Mouse (Mus musculus) left cerebral cortex, postnatal 25 days (tissue): ENCODE measurements around the gene Osbpl6. TPM values are rescaled to one million over a fixed set of nuclear protein-coding genes. Genes with fewer than 3 reads are reported as not detected.

Source experiments
- DNase-seq, 2 experiments: peaks; one replicate each; pipeline ENCODE4 v3.0.0; 2022; ENCODE audit warnings: low spot score in 2 of 2, mixed read lengths in 1 of 2
- intact Hi-C: fragments of 180-260 bp; cut with DNase I; formaldehyde crosslinking; loops from one replicate; pipeline ENCODE4 v1.15.1; 2025
- total RNA-seq, 2 experiments: library from RNA; stranded (reverse); gene quantifications; 2 replicates each; pipeline ENCODE4 v1.2.3; 2021

Gene Osbpl6
- total RNA-seq = 10 to 100 TPM; 49.0 to 54.3 TPM

DNA sequence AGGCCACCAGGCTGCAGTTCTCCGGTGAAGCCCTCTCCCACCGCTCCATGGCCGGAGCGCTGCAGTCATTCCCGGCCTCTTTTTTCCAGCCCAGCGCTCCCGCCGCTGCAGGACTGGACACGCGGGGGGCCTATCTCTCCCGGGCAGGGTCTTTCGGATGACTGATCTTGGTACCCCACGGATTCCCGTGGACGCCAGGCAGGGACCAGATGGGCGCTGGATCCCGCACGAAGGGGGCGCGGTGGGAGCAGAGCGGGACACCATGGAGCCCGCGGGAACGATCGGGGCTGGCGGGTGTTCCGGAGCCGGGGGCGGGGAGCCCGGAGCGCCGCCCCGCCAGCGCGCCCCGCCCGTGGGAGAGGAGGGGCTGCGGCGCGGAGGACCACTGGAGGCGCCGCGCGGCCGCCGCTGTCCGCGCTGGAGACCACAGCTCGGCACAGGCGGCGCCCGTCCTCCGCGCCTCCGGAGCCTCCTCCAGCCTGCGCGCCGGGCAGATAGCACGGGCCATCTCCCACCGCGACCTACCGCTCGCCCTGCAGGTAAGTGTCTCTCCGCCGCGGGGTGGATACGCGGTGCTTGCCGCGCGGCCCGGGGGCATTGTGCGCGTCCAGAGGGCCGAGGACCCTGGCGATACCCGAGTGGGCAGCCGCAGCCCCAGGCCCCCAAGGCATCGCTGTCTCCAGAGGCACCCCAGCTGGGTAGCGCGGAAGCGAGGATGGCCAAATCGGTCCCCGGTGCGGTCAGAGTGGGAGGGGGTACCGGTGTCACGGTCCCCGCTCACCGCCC, at the start of gene Osbpl6:
Osbpl6 (plus strand) TSS at position 358 of the 786 bp plus-strand sequence.
- DNase-seq = peak; percentile 77 to 82

DNA sequence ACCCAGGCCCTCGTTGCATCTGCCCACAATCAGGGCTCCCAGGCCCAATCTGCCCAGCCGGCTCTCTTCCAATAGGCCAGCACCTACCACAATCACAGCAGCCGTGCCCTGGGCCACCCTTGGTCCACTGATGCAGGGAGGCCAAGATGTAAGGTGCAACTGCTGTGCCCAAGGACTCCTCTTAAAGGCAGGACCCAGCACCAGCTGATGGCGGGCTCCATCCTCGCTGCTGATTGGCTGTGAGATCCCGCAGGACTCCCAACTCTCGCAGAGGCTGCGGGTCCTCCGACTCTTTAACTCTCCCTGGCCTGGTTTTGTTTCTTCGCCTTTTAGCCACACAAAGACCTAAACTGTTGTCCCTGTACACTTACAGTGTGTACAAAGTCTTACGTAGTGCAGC, 46.1 kb upstream of the Osbpl6 start, which contains the start of gene Cyct:
Cyct (minus strand) TSS at position 225 of the 400 bp plus-strand sequence.
- intact Hi-C loops = loop anchor here (2.0 to 5.0 kb wide), 2 partner anchors 105 to 243 kb away; no protein-coding TSS in a partner anchor
- DNase-seq = no peak

More for the DNA sequence above, at the start of gene Osbpl6:
- intact Hi-C loops = loop anchor here (2.0 kb wide), 2 partner anchors 64 to 132 kb away; no protein-coding TSS in a partner anchor

DNA sequence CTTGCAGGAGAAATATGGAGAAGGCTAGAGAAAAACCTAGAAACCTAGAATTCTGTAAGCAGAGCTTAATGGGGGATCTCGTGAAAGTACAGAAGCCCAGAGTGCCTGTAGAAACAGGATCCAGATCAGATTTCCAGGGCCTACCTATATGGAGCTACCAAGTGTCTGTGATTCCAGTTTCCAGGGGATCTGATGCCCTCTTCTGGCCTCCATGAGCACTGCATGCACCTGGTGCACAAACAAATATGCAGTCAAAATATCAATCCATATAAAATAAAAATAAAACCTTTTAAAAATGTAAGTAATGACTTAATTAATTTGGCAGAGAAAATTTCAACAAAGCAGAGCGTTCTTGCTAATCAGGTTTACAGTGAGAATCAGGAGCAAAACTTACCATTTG, 44.2 kb upstream of the Osbpl6 start:
- intact Hi-C loops = loop anchor here (5.0 kb wide), 1 partner anchor 245 kb away; no protein-coding TSS in a partner anchor
- peak in 1 of 2 experiments; percentile 16 for DNase-seq

DNA sequence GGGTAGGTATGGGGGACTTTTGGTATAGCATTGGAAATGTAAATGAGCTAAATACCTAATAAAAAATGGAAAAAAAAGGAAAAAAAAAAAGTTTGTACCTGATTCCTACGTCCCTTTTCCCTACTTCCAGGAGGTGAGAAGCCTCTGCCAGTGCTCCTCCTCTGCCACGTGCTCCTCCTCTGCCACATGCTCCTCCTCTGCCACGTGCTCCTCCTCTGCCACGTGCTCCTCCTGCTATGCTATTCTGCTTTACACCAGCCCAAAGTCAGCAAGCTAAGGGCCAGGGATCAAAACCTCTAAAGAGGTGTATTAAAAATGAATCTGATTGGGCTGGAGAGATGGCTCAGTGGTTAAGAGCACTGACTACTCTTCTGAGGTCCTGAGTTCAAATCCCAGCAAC, 40.5 kb upstream of the Osbpl6 start:
- DNase-seq = no peak

DNA sequence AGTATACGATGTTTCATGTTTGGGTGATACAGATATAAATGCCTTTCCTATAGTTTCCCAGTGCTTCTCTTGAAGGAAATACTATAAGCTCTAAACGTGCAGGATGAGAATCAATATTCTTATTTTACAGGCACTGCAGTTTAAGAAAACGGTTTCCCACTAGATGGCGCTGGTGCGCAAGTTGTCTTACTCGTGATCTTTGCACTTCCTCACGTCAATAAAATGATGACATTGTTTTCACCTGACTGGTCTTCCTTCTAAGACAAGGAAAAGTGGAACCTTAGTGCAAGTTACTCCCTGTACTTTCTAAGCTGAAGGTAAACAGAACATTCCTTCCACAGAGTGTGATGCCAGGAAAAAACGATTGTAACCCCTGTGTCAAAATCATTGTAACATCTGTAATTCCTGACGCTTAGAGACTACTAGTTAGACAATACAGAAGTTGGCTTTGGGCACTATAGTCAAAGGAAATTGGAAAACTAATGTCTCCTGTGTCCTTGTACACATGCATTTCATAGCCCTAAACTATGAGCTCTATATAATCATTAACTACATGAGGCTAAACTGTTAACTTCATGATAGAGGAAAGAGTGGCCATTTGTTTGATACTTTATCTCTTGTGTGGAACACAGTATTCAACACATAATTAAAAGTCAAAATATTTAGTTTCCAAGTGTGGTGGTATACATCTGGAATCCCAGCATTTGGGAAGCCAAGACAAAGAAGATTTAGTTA, 39.0 kb upstream of the Osbpl6 start:
- intact Hi-C loops = loop anchor here (1.0 kb wide), 1 partner anchor 251 kb away; no protein-coding TSS in a partner anchor

More for the DNA sequence above, 40.5 kb upstream of the Osbpl6 start:
- intact Hi-C loops = no loop called here

DNA sequence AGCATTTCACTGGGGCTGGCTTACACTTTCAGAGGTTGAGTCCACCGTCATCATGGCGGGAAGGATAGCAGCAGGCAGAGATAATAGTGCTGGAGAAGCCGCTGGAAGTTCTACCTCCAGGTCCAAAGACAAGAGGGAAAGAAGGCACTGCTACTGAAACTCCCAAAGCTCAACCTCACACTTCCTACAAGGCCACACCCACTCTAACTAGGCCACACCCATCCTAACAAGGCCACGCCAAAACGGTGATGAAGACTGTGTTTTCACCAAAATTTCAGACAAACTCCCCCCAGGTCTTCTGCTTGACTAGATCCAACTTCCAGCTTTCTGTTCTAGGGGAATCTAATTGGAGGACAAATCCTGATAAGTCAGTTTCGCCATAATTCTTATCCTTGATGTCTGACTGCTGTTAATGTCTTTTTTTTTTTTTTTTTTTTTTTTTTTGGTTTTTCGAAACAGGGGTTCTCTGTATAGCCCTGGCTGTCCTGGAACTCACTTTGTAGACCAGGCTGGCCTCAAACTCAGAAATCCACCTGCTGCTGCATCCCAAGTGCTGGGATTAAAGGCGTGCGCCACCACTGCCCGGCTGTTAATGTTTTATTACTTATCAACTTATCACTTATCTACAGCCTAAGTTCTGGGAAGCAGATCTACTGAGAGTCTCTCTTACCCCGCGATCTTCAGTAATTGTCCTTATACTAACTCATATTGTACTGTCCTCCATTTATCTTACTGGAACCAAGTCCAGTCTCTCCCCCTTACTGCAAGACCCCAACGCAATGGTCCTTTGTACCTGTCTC, 37.2 kb upstream of the Osbpl6 start:
- intact Hi-C loops = no loop called here
- DNase-seq = no peak

More for the DNA sequence above, 39.0 kb upstream of the Osbpl6 start:
- peak; percentile 75 to 80 for DNase-seq

DNA sequence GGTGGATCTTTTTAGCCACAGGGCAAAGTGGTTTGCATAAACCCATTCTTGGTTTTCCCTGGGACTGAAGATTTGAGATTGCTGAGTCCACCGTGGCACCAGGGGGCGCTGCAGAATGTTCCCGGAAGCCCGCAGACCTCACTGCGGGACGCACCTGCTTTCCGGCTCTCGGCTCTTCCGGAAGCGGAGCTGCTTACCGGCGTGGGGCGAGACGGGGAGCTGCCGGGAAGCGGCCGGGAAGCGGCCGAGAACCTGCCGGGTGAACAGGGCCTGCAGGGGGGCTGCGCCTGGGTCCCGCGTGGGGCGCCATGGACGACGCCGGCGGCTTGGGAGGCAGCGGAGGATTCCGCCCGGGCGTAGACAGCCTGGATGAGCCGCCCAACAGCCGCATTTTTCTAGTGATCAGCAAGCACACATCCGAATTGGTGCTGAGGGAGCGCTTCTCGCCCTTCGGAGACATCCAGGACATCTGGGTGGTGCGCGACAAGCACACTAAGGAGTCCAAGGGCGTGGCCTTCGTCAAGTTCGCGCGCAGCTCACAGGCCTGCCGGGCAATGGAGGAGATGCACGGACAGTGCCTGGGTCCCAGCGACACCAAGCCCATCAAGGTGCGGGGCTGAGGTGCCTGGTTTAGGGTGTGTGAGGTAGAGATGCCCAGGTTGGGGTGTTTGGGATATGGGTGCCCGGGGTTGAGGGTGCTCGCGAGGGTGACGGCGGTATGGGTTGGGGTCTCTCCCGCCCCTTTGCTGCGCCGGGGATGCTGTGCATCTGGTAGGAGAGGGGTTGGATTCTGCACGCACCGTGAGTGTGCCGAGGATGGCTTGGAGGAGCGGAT, 36.3 kb upstream of the Osbpl6 start, which contains the start of gene Rbm45:
Rbm45 (plus strand) TSS at position 164 of the 835 bp plus-strand sequence.
- DNase-seq = peak; percentile 87 to 90
- intact Hi-C loops = loop anchor here (1.0 to 10.0 kb wide), 2 partner anchors 37 to 215 kb away; no protein-coding TSS in a partner anchor

DNA sequence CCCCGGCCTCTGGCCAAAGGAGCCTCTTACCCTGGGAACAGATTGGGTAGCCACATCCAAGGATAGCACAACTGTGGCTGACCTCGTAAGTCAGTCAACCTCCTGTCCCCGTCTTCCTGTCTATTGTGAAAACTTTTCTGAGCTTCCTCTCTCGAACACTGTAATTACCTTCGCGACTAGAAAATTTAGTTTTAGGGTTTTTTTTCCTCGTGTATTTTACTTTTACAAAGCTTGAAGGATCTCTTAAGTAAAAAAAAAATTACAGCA, 35.7 kb upstream of the Osbpl6 start:
- intact Hi-C loops = loop anchor here (1.0 to 10.0 kb wide), 2 partner anchors 37 to 214 kb away; no protein-coding TSS in a partner anchor
- DNase-seq = no peak

DNA sequence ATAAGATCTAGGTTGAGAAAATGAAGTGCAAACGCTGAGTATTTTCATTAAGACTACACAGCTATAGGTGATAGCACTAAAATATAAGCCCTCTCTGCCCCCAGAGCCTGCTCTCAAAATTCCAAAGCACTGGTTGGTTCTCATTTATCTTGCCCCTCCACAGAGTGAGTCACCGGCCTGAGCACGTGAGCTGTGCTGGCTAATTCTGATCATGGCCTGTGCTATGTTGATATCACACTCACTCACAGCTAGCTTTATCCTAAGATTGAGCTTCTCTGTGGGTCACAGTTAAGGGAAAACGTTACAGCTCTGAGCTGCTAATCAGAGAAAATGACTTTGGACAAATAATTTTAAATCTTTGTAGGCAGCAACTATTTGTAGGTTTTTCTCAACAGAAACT, 34.1 kb upstream of the Osbpl6 start:
- intact Hi-C loops = loop anchor here (10.0 kb wide), 1 partner anchor 213 kb away; no protein-coding TSS in a partner anchor
- DNase-seq = no peak

DNA sequence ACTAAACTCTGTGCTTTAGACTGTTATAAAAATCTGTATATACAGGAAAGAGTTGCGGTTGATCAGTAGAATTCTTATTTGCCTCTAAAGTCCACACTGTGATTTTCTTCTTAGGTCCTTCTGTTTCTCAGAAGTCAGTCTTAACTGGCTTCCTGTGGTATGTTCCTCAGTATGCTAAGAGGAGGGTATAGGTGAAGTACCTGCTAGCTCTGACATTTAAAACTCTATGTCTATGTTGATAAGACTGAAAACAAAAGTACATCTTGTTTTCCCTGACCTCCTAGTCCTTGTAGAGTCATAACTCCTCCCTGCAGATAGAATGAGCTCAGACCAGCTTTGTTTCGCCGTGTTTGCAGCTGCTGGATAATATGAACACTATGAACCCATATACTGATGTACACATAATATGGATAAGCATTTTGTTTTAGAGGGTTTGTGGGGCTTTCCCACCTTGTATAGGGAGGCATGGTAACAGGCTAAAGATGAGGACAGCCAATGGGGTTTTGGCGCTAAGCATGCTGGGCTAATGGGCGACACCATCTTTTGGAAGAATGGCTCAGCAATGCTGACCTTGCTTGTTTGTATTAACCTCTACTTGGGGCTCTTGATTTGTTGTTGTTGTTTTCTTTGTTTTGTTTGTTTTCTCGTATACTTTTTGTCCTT, 31.6 kb upstream of the Osbpl6 start:
- intact Hi-C loops = loop anchor here (10.0 kb wide), 1 partner anchor 210 kb away; no protein-coding TSS in a partner anchor
- DNase-seq = no peak

DNA sequence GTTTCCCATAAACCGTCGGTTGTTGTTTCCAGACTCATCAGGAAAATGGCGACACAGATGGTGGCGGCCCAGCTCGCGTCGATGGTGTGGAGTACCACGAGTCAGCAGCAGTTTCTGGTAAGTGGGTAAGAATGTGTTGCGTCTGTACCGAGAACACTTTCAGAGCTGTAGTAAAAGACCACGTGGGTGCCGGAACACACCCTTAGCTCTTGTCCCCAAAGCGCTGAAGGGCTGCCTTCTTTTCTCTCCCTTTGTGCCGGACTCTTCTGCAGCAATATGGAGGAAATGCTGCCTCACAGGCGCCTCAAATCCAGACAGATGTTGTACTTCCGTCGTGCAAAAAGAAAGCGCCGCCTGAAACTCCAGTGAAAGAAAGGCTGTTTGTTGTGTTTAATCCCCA, 27.7 kb upstream of the Osbpl6 start:
- DNase-seq = no peak
- intact Hi-C loops = loop anchor here (10.0 kb wide), 1 partner anchor 206 kb away; no protein-coding TSS in a partner anchor

DNA sequence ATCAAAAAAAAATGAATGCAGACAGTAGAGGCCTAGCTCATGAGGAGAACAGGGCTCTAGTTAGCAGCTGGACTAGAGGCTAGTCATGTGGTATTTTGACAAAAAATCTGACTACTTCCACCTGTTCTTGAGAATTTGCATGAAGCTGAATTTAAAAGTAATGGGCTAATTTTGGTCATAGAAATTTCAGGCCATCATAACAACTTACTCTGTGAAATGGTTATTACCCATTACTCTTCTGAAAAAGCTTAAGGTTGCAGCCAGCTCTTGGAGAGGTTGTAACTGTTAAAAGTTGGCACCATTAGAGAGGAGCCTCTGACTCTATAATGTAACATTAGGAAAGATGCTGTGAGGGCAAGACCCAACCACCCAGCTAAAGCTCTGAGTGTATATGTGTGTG, 19.8 kb upstream of the Osbpl6 start:
- no peak for DNase-seq
- intact Hi-C loops = no loop called here

DNA sequence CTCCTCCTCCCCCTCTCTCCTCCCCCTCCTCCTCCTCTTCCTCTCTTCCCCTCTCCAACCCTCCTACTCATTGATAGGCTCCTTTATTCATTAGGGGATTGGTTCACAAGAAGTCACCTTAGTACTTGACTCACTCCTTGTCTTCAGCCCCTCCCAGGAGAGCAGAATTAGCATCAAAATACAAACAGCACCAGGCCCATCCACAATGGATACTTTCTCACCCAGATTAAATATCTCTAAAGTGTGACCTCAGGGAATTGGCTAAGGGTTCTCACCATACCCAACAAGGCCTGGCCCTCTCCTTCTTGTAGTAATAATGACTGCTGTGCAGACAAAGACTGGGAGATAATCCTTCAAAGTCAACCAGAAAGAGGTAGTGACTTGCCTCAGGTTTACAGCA, 6.1 kb upstream of the Osbpl6 start:
- intact Hi-C loops = no loop called here
- DNase-seq = no peak

DNA sequence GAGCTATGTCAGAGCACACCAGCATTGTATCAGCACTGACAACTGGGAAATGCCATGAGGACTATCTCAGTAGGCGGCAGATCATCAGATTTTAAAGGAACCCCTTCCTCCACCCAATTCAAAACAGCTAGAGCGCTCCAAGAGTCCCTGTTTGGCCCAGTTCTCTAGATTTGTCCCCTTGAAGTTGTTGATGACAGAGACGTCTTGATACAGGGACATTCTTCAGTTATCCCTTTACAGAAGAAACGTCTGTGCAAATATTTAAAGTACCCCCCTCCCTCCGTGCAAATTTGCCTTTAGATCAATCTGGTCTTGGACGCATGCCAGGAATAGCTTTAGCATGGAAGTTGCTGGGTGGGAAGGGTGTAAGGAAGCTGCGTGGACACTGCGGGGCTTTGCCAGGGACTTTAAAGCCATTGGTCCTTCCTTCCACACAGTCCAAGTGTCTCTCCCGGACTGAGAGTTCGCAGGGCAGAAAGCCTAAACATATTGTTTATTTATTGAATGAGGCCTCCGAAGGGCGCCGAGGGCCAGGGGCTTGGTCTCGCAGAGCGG, 635 bp upstream of the Osbpl6 start:
- peak in 1 of 2 experiments; percentile 19 for DNase-seq
- intact Hi-C loops = loop anchor here (2.0 kb wide), 2 partner anchors 65 to 133 kb away; no protein-coding TSS in a partner anchor

DNA sequence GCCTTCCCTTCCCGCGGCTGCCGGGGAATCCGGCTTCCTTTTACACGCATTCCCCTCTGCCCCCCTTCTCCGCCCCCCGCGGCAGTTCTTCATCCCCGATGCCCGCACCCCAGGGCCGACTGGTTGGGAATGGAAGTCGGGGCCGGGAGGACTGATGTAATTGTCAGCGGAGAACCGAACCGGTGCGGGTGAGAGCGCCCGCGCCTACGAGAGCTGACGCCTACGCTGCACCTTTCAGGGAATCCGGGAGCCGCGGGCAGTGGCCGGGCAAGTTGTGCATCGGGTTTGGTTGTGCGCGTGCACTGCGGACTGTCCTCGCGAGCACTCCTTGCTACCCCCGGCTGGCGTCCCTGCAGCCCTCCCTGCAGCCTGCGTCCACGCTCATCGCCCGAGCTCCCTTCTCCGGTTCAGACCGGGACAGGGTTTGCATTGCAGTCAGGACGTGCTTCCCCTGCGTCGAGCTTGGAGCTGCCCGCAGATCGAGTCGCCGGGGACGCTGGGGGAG, 681 bp downstream of the Osbpl6 start:
- intact Hi-C loops = loop anchor here (1.0 to 2.0 kb wide), 3 partner anchors 37 to 132 kb away; no protein-coding TSS in a partner anchor
- peak; percentile 73 to 79 for DNase-seq

DNA sequence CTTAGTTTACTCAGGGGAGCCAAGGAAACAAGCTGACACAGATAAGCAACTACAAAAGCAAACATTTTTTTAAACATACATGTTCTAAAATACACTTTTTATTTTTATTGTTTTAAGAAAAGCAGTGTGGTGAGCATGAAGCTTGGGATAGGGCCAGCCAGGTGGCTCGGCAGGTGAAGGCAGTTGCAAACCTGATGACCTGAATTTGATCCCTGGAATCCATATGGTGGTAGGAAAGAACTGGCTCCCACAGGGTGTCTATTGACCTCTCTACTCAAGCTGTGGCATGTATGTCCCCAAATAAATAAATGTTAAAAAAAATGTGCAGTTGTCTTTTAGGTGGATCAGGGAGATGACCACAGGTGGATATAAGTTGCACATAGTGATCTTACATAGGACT, 3.2 kb downstream of the Osbpl6 start:
- intact Hi-C loops = no loop called here
- DNase-seq = no peak

DNA sequence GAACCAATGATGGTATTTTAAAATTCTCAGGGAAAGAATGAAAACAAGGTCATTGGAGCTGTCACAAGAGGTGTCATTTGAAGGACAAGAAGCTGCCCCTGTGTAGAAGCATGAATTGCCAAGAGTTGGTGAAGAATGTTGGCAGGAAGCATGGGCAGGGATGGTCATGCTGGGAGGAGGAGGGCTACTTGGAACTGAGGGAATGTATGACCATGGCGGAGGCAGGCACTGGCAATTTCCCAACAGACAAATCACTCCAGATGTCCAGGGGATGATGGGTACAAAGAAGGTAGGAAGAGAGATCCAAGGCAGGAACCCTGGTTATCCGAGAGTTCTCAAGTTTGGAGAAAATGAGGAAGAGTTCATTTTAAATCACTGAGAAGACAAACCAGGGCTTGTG, 3.7 kb downstream of the Osbpl6 start:
- intact Hi-C loops = no loop called here
- DNase-seq = no peak
